Mouse (Mus musculus): ENCODE measurements around the gene Mtf1.

DNA sequence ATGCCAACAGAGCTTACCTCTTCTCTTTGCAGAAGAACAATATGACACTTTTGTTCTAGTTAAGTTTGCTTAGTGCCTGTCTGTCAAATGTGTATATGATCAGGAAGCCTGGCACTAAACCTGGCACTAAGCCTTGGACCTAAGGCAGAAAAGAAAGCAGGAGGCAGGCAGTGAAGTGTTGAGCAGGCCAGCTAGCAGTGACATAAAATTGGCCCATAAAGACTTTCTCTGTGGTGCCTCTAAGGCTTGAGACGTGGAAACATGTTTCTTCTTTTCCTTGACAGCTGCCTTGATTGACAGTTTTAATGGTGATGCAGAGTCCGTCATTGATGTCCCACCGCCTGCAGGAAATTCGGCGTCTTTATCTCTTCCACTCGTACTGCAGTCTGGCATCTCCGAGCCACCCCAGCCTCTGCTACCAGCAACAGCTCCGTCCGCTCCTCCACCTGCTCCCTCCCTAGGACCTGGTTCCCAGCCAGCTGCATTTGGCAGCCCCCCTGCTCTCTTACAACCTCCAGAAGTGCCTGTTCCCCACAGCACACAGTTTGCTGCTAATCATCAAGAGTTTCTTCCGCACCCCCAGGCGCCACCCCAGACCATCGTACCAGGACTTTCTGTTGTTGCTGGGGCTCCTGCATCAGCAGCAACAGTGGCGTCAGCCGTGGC is 36.3 kb downstream of the Mtf1 start:
- no peak for TF ChIP-seq POLR2A (IDR thresholded peaks at IDR 0.05; ENCODE audit: borderline replicate concordance, control insufficient read depth, low read depth, low read length)
- TF ChIP-seq CTCF (IDR thresholded peaks at IDR 0.05; ENCODE audit: control insufficient read depth, insufficient read depth, low read length), result no peak

Measured in bone marrow, adult 2 months (tissue).